Mouse (Mus musculus): ENCODE measurements at regions not wholly inside any gene's neighbourhood (a gene's known extent, or its start where the extent isn't known, plus 50 kb on each side); places are given as distances from the start of the nearest gene placed in this dataset.

DNA sequence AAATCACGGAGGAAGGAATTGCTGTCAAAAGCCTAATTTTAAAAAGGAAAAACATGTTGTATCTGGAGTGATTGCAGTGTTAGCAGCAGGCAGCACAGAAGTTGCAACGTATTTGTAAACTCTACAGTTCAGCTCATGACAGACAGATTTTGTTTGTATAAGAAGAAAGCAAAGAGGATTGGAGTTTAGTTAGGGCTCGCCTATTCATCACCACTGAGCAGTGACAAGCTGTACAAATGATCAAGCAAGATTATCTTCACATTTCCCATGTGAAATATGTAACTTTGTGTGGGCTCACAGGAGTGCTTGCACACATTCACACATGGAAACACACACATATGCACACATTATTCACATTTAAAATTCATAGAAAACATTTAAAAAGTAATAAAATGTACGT is 57.5 kb upstream of the Cenpw start:
- H3K79me2 ChIP-seq (ENCODE audit: control insufficient read depth, insufficient read depth): no peaks in the 10 kb centered on the region
- no peak overlapping the region for H3K4me2 ChIP-seq (ENCODE audit: low read depth)
- H3K36me3 ChIP-seq (ENCODE audit: control insufficient read depth, insufficient read depth): no peaks in the 10 kb centered on the region
- H3K4me3 ChIP-seq: no peak overlapping the region
- TF ChIP-seq USF1 (IDR thresholded peaks at IDR 0.05; ENCODE audit: low read depth) (no peak), MYOG (IDR thresholded peaks at IDR 0.05; ENCODE audit: control insufficient read depth in 1 of 3, insufficient read depth in 1 of 3, insufficient read length in 2 of 3, low read depth in 2 of 3) (no peak)
- H3K27me3 ChIP-seq (ENCODE audit: control insufficient read depth, insufficient read depth, insufficient read length): no peaks in the 10 kb centered on the region
- no peak overlapping the region for H3ac ChIP-seq (ENCODE audit: control insufficient read depth, insufficient read length)

Data from myocyte (in vitro differentiated cells).